Mouse (Mus musculus) urinary bladder, postnatal 25 days (tissue): ENCODE results near the gene Tox4.
"Not testable (repeated sequence)": the region's sequence is repeated elsewhere in the genome, so short reads cannot be mapped to it uniquely, and the experiment has no call there.

Experiments
- DNase-seq: peaks from one replicate; pipeline ENCODE4 v3.0.0; 2022; ENCODE audit warnings: low spot score

Gene Tox4

GRCm38 (mm10) chr14:52278932-52279746 is at the start of gene Tox4, which contains the start of gene Rab2b:
Gene Tox4 (plus strand): TSS chr14:52279146.
Gene Rab2b (minus strand): TSS chr14:52279545.
- peak; percentile 96 for DNase-seq

- no peak for DNase-seq
These were observed 46.7 kb upstream of the Tox4 start for GRCm38 (mm10) chr14:52232249-52232648.

GRCm38 (mm10) chr14:52235165-52235564 is 43.8 kb upstream of the Tox4 start:
- DNase-seq = no peak

- DNase-seq = no peak
These were observed 42.7 kb upstream of the Tox4 start for GRCm38 (mm10) chr14:52236216-52236615.

GRCm38 (mm10) chr14:52244041-52244689 is 34.8 kb upstream of the Tox4 start:
- DNase-seq = peak; percentile 99

GRCm38 (mm10) chr14:52244690-52245042 is 34.3 kb upstream of the Tox4 start:
- no peak for DNase-seq

- DNase-seq = no peak
These were observed 32.8 kb upstream of the Tox4 start for GRCm38 (mm10) chr14:52246129-52246528.

GRCm38 (mm10) chr14:52256311-52257175 is 22.4 kb upstream of the Tox4 start:
- DNase-seq = no peak

GRCm38 (mm10) chr14:52257484-52258213 is 21.3 kb upstream of the Tox4 start, which contains the start of gene Chd8:
Gene Chd8 (minus strand): TSS chr14:52257780.
- DNase-seq = peak; percentile 99

GRCm38 (mm10) chr14:52272781-52273180 is 6.2 kb upstream of the Tox4 start:
- no peak for DNase-seq

- DNase-seq = no peak
These were observed 1.7 kb upstream of the Tox4 start for GRCm38 (mm10) chr14:52277210-52277609.

- no peak for DNase-seq
These were observed 788 bp downstream of the Tox4 start for GRCm38 (mm10) chr14:52279747-52280120.

GRCm38 (mm10) chr14:52283629-52284028 is 4.7 kb downstream of the Tox4 start:
- no peak for DNase-seq

GRCm38 (mm10) chr14:52284191-52284590 is 5.2 kb downstream of the Tox4 start:
- DNase-seq = no peak

GRCm38 (mm10) chr14:52295558-52296264 is 16.8 kb downstream of the Tox4 start:
- DNase-seq = no peak

GRCm38 (mm10) chr14:52303517-52303916 is 24.6 kb downstream of the Tox4 start:
- DNase-seq = not testable (repeated sequence)

GRCm38 (mm10) chr14:52304644-52305271 is 25.8 kb downstream of the Tox4 start, which contains the start of gene Mettl3:
Gene Mettl3 (minus strand): TSS chr14:52305128.
- DNase-seq = peak; percentile 85

GRCm38 (mm10) chr14:52306100-52306499 is 27.2 kb downstream of the Tox4 start:
- DNase-seq = no peak

- DNase-seq = not testable (repeated sequence)
These were observed 31.4 kb downstream of the Tox4 start for GRCm38 (mm10) chr14:52310343-52310742.

- DNase-seq = no peak
These were observed 32.0 kb downstream of the Tox4 start for GRCm38 (mm10) chr14:52310906-52311305.
